In genomic region chr13:55321434-55322129, GRCm38 (mm10) we compare ENCODE assay signal across 8 mouse cellular contexts. TPM values are rescaled to one million over a fixed set of nuclear protein-coding genes. Genes with fewer than 3 reads are reported as not detected.
DNase-seq lines count a peak whose midpoint lies in the region; ATAC-seq and TF ChIP-seq lines count a peak whose summit lies in the region.

Rab24 (minus strand) TSS chr13:55321946.

- ATAC-seq in hindbrain, postnatal 0 days, result peak; percentile 92
- peak; percentile 78 for ATAC-seq in megakaryocyte progenitor cell, adult 5-6 weeks (replicated peaks; ENCODE audit: poor library complexity)

- no peaks in the 10 kb centered on the region for H3K27me3 ChIP-seq in hindbrain, postnatal 0 days (ENCODE audit: insufficient read depth, low read length)

- peak within 1 kb of the TSS; percentile 89 for H3K4me2 ChIP-seq in hindbrain, postnatal 0 days (ENCODE audit: low read depth, low read length)

- TF ChIP-seq POLR2A in cortical plate, adult 2 months (IDR thresholded peaks at IDR 0.05; ENCODE audit: extremely low read depth, insufficient read depth, low read length), result peak; percentile 61

- no peak for TF ChIP-seq CTCF in cortical plate, adult 2 months (IDR thresholded peaks at IDR 0.05; ENCODE audit: extremely low read depth, insufficient read depth, low read length)
- no peak for TF ChIP-seq CTCF in hindbrain, postnatal 0 days (IDR thresholded peaks at IDR 0.05; ENCODE audit: low read depth)

- peak within 1 kb of the TSS; percentile 95 for H3K4me3 ChIP-seq in cortical plate, adult 2 months (ENCODE audit: insufficient read depth, low read length)
- peak within 1 kb of the TSS; percentile 89 for H3K4me3 ChIP-seq in hindbrain, postnatal 0 days (ENCODE audit: low read length)

- under 1% methylated on average over 73 of the region's 73 CpGs for WGBS in hindbrain, postnatal 0 days

- peak; percentile 83 for DNase-seq in adipocyte (ENCODE audit: low spot score)
- peak; percentile 78 for DNase-seq in gastrocnemius, adult 8-10 months (ENCODE audit: low spot score in 2 of 2)
- DNase-seq in hindbrain, postnatal 0 days (ENCODE audit: low spot score), result peak; percentile 96
- DNase-seq in left cerebral cortex, postnatal 10 days (ENCODE audit: extremely low spot score in 1 of 2, low spot score in 2 of 2), result peak; percentile 83 to 93
- peak; percentile 93 to 95 for DNase-seq in right cerebral cortex, postnatal 10 days (ENCODE audit: low spot score in 2 of 2)
- peak; percentile 90 for DNase-seq in urinary bladder, postnatal 14 days (ENCODE audit: low spot score)

- peak within 1 kb of the TSS; percentile 90 for H3K9ac ChIP-seq in hindbrain, postnatal 0 days (replicated peaks; ENCODE audit: low read length)

- H3K9me3 ChIP-seq in hindbrain, postnatal 0 days (ENCODE audit: low read length), result no peaks in the 10 kb centered on the region

- intact Hi-C loops in left cerebral cortex, postnatal 10 days (cut with DNase I), result no loop called here

- H3K36me3 ChIP-seq in hindbrain, postnatal 0 days (ENCODE audit: insufficient read depth, low read length), result peaks cover 22% of the 10 kb centered on the region

- peaks cover 7% of the 10 kb centered on the region; the same call in 1 of the 2 replicates for H3K4me1 ChIP-seq in cortical plate, adult 2 months (ENCODE audit: control insufficient read depth, insufficient read depth, low read length)
- H3K4me1 ChIP-seq in hindbrain, postnatal 0 days (ENCODE audit: insufficient read depth, low read length), result no peaks in the 10 kb centered on the region; the same call in 1 of the 2 replicates

- peak within 1 kb of the TSS; percentile 63 for H3K27ac ChIP-seq in cortical plate, adult 2 months (ENCODE audit: insufficient read depth, low read length)
- peak within 1 kb of the TSS; percentile 75 for H3K27ac ChIP-seq in hindbrain, postnatal 0 days

RNA-seq across cellular contexts. Expression of gene Rab24, which starts in this region (rescaled TPM):
- polyA plus RNA-seq in cortical plate, adult 2 months (2012; rRNA removed), result 148 and 163 TPM in 2 replicates
- 10 to 100 TPM; 32.0 to 37.3 (median 34.5) TPM for total RNA-seq in gastrocnemius, adult 8-10 months (2022)
- total RNA-seq in hindbrain, postnatal 0 days (2014; rRNA removed), result 65.3 and 78.8 TPM in 2 replicates
- 84.7 and 89.4 TPM in 2 replicates for polyA plus RNA-seq in hindbrain, postnatal 0 days (2015; fragmentation: Nextera tagmentation; extraction: Ambion mirVana)
- 10 to 100 TPM; 63.2 to 65.7 TPM for total RNA-seq in left cerebral cortex, postnatal 10 days (2021)
- total RNA-seq in megakaryocyte progenitor cell, adult 5-6 weeks (2015), result 128 and 152 TPM in 2 replicates
- 25.9 and 34.6 TPM in 2 replicates for total RNA-seq in megakaryocyte progenitor cell, adult 5-6 weeks (2017)

Comparison
In these comparisons a context has a peak if more than half of its experiments do, and no peak if none do; other contexts are left out.
1. Peak in every context shown above with its lines: DNase-seq, ATAC-seq, H3K4me3 ChIP-seq and H3K27ac ChIP-seq.